Mouse (Mus musculus) myocyte (in vitro differentiated cells): ENCODE measurements around the gene Nfkbiz. TPM values are rescaled to one million over a fixed set of nuclear protein-coding genes. Genes with fewer than 3 reads are reported as not detected.

Experiments used
- H3K27me3 ChIP-seq: one replicate; pipeline ENCODE4 v1.6.1; 2011; ENCODE audit not compliant: control insufficient read depth, insufficient read depth, insufficient read length
- H3K36me3 ChIP-seq: one replicate; pipeline ENCODE4 v1.6.1; 2011; ENCODE audit not compliant: control insufficient read depth, insufficient read depth
- H3K4me2 ChIP-seq: one replicate; pipeline ENCODE4 v1.6.1; 2011; ENCODE audit warnings: low read depth, control low read depth
- H3K4me3 ChIP-seq: one replicate; pipeline ENCODE4 v1.5.1; 2011; ENCODE audit warnings: mild to moderate bottlenecking, control low read depth, moderate library complexity
- H3K79me2 ChIP-seq: one replicate; pipeline ENCODE4 v1.6.1; 2011; ENCODE audit not compliant: control insufficient read depth, insufficient read depth
- H3ac ChIP-seq: one replicate; pipeline ENCODE4 v1.6.1; 2011; ENCODE audit not compliant: control insufficient read depth, insufficient read length
- CEBPB ChIP-seq: IDR thresholded peaks from 2 replicates; pipeline ENCODE4 v1.6.1; 2011; ENCODE audit warnings: mild to moderate bottlenecking, moderate library complexity; ENCODE audit not compliant: poor library complexity, insufficient read depth, severe bottlenecking
- E2F4 ChIP-seq: IDR thresholded peaks from one replicate; pipeline ENCODE4 v1.6.1; 2011; ENCODE audit warnings: mild to moderate bottlenecking, control low read depth, moderate library complexity; ENCODE audit not compliant: insufficient read depth
- MAX ChIP-seq: IDR thresholded peaks from one replicate; pipeline ENCODE4 v1.6.1; 2011; ENCODE audit warnings: low read depth, mild to moderate bottlenecking, control low read depth
- MYOD1 ChIP-seq, 3 experiments: IDR thresholded peaks; one replicate each; pipeline ENCODE4 v1.6.1; 2011; ENCODE audit warnings: control low read depth in 2 of 3, low read depth in 2 of 3, mild to moderate bottlenecking in 2 of 3, moderate library complexity in 1 of 3; ENCODE audit not compliant: insufficient read length in 2 of 3, control insufficient read depth in 1 of 3
- MYOG ChIP-seq, 3 experiments: IDR thresholded peaks; one replicate each; pipeline ENCODE4 v1.6.1; 2011; ENCODE audit warnings: control low read depth in 2 of 3, low read depth in 2 of 3, mild to moderate bottlenecking in 2 of 3; ENCODE audit not compliant: insufficient read length in 2 of 3, control insufficient read depth in 1 of 3, insufficient read depth in 1 of 3
- POLR2A ChIP-seq: IDR thresholded peaks from one replicate; pipeline ENCODE4 v1.6.1; 2011; ENCODE audit warnings: low read depth, mild to moderate bottlenecking, control low read depth, moderate library complexity; ENCODE audit not compliant: insufficient read length
- POLR2AphosphoS2 ChIP-seq: IDR thresholded peaks from one replicate; pipeline ENCODE4 v1.6.1; 2011; ENCODE audit warnings: low read depth, control low read depth; ENCODE audit not compliant: insufficient read length
- REST ChIP-seq: IDR thresholded peaks from one replicate; pipeline ENCODE4 v1.6.1; 2011; ENCODE audit warnings: mild to moderate bottlenecking, control low read depth, moderate library complexity; ENCODE audit not compliant: insufficient read depth, insufficient read length
- SRF ChIP-seq: IDR thresholded peaks from one replicate; pipeline ENCODE4 v1.6.1; 2011; ENCODE audit warnings: low read depth; ENCODE audit not compliant: control insufficient read depth, insufficient read length
- TCF12 ChIP-seq: IDR thresholded peaks from one replicate; pipeline ENCODE4 v1.6.1; 2011; ENCODE audit warnings: mild to moderate bottlenecking, control low read depth; ENCODE audit not compliant: poor library complexity, insufficient read depth, severe bottlenecking
- TCF3 ChIP-seq: IDR thresholded peaks from one replicate; pipeline ENCODE4 v1.6.1; 2011; ENCODE audit warnings: low read depth, control low read depth; ENCODE audit not compliant: insufficient read length
- USF1 ChIP-seq: IDR thresholded peaks from one replicate; pipeline ENCODE4 v1.6.1; 2011; ENCODE audit warnings: low read depth, mild to moderate bottlenecking, control low read depth, moderate library complexity
- polyA plus RNA-seq: library from polyadenylated mRNA; unstranded; fragments of >200 nt; fragmentation: generic; extraction: Trizol; gene quantifications from one replicate; pipeline ENCODE4 v1.2.1, GENCODE M21; 2012; ENCODE audit warnings: missing spikeins

The Nfkbiz gene
- polyA plus RNA-seq, 1 experiment: 2.6 TPM

DNA sequence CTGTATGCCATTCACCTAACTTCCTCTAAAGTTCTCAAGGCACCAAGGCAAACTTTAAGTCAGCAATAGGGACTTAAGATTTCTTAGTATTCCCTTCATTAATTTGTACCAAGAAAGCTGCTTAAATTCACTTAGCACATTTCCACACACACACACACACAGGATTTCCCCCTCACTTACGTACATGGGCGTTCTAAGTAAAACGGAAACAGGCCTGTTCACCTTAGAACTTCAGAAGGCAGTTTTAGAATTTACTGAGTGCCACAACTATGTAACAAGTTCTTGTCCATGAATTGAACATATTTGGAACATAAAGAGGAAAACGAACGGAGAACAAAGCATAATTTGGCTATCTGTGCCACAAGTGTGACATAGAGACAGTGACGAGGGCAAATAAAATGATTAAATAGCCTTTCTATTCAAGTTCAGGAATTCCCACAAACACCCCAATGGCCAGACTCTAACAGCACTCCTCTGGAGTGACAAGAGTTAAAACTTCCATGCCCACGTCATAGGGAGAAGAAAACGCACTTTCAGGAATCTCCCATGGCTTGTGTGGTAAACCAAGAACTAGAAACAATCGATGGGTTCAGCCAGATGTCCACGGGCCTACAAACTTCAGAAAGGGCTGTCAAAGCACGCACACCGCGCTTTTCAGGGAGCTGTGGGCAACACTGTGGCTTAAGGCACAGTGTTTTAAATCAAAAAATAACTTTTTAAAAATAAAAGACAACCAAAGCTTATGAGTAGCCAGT lies 18.4 kb downstream of the Nfkbiz start:
- H3K4me2 ChIP-seq: peak overlapping the region; percentile 73
- peaks cover 70% of the 10 kb centered on the region for H3K79me2 ChIP-seq
- no peak overlapping the region for H3ac ChIP-seq
- peak overlapping the region; percentile 92 for H3K4me3 ChIP-seq
- H3K27me3 ChIP-seq: no peaks in the 10 kb centered on the region
- peaks cover 45% of the 10 kb centered on the region for H3K36me3 ChIP-seq
- no peak for TF ChIP-seq MYOG (IDR thresholded peaks at IDR 0.05; ENCODE audit: control insufficient read depth in 1 of 3, insufficient read depth in 1 of 3, insufficient read length in 2 of 3, low read depth in 2 of 3)
- no peak for TF ChIP-seq REST
- TF ChIP-seq TCF12: no peak
- TF ChIP-seq POLR2A: no peak
- no peak for TF ChIP-seq CEBPB
- no peak for TF ChIP-seq POLR2AphosphoS2
- TF ChIP-seq MAX: no peak
- no peak for TF ChIP-seq E2F4
- TF ChIP-seq TCF3: no peak
- no peak for TF ChIP-seq SRF
- TF ChIP-seq MYOD1 (IDR thresholded peaks at IDR 0.05; ENCODE audit: control insufficient read depth in 1 of 3, insufficient read length in 2 of 3, low read depth in 2 of 3): no peak
- no peak for TF ChIP-seq USF1

DNA sequence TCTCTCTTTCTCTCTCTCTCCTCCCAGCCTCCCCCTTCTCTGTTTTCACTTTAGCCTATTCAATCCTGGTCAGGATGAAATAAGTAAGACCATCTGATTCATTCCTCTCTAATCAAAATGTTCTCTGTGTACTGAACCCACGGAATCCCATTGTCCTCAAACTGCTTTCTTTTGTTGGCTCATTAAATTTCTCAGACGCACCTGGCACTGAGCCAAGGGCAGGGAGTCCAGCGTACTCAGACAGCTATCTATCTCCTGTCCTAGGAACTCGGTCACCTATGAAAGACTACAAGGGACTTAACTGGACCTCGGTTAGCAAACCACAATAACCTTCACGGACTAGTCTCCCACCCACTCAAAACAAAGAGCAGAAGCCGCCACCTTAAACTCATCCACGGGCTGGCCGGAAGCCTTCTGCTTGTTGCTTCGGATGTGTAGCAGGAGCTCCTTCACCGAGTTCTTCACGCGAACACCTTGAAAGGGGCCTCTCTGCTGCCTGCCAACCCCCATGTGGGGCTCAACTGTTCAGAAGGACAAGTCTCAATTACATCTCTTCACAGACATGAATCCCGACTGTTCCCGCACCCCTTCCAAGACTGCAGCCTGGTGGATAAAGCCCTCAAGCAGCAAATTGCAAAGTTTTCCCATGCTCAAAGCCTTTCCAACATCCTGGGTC lies 19.4 kb downstream of the Nfkbiz start:
- no peak for TF ChIP-seq SRF
- Histone ChIP-seq H3ac (no peak overlapping the region), H3K79me2 (peaks cover 67% of the 10 kb centered on the region), H3K4me2 (peak overlapping the region; percentile 73), H3K27me3 (no peaks in the 10 kb centered on the region), H3K36me3 (peaks cover 53% of the 10 kb centered on the region), H3K4me3 (peak overlapping the region; percentile 92)

DNA sequence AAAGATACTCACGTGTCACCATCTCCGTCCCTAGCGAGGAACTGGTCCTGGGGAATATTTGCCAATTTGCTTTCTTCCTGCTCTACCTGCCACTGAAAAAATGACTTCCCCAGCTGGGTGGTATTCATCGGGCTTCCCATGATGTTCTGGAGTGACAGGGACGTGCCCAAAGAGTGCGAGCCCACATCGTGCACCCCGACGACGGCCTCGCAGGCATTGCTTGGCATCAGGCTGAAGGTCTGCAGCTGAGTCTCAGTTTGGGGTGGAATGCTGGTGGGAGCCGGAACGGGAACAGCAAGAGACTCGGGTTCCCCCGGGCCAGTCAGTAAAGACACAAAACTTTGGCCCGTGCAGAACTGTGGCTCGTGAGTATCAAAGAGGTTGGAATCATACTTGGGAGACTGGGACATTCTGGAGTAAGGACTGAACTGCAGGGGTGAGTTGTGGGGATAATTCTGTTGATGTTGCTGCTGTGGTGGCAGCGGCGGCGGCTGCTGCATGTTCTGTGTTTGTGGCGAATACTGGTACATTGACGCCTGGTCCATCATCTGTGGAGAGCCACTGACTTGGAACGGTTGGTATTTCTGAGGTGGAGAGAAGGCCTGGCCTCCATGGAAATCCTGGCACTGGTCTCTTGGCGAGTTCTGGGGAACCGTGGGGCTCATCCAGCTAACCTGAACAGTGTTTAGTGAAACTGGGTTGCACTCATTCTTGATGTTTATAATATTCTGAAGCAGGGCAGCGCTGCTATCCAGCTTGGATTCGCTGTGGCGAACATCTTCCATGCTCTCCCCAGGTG lies 20.8 kb downstream of the Nfkbiz start:
- Histone ChIP-seq H3K4me2 (no peak overlapping the region), H3K36me3 (peaks cover 67% of the 10 kb centered on the region), H3K4me3 (peak overlapping the region; percentile 92), H3K79me2 (peaks cover 63% of the 10 kb centered on the region), H3K27me3 (no peaks in the 10 kb centered on the region), H3ac (no peak overlapping the region)
- TF ChIP-seq POLR2A (peak; percentile 7), CEBPB (no peak), POLR2AphosphoS2 (peak; percentile 56)

DNA sequence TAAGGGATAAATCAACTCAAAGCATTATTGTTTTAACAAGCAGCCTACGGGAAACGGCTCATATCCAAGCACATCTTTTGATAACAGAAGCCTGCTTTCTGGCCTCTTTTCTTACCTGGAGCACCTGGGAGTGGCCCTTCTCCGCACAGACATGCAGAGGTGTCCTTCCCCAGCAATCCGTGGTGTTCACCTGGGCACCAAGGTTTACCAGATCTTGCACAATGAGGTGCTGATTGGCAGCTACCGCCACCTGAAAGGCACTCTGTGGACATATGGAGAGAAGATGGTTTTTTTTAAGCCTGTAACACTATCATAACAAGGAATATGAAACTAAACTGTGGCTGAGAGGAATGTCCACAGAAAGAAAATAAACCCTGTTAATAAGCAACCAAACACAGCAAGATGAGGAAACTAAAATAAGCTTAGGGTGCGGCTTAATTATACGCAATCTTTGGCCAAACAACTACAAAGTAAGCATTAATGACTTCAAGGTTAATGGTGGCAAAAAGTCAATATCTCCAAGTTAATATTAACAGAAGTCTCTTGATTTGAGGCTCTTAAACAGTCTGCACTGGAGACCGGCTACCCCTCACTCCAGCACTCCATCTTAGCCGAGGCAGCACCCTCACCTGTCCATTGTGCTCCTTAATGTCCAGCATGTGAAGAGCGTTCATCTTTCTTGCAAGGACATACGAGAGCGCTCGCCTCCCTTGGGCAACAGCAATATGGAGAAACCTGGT lies 22.3 kb downstream of the Nfkbiz start:
- TF ChIP-seq MYOD1 (IDR thresholded peaks at IDR 0.05; ENCODE audit: control insufficient read depth in 1 of 3, insufficient read length in 2 of 3, low read depth in 2 of 3): no peak
- Histone ChIP-seq H3K4me2 (no peak overlapping the region), H3K79me2 (peaks cover 59% of the 10 kb centered on the region), H3K4me3 (no peak overlapping the region), H3ac (no peak overlapping the region), H3K27me3 (no peaks in the 10 kb centered on the region), H3K36me3 (peaks cover 82% of the 10 kb centered on the region)

DNA sequence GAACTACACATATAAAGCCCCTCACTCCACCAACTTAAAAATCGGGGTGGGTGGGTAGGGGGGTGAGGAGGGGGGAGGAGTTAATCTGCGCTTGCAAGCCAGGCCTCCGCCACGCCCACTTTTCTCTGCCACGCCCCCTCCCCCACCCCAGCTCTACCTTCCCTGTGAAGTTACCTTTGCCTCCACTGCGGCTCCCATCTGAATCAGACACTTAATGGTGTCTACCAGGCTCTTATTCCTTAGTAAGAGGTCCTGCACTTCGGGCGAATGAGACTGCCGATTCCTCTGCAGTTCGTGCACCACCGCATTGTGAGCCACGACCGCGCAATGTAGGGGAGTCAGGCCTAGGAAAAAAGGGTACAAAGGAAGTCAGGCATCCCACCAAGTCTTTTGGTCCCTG lies 23.2 kb downstream of the Nfkbiz start:
- no peak for TF ChIP-seq MAX
- TF ChIP-seq POLR2AphosphoS2: peak; percentile 44
- no peak for TF ChIP-seq CEBPB
- no peak for TF ChIP-seq REST
- H3K4me3 ChIP-seq: no peak overlapping the region
- H3ac ChIP-seq: no peak overlapping the region
- peaks cover 50% of the 10 kb centered on the region for H3K79me2 ChIP-seq
- no peak overlapping the region for H3K4me2 ChIP-seq
- H3K36me3 ChIP-seq: peaks cover 91% of the 10 kb centered on the region
- H3K27me3 ChIP-seq: no peaks in the 10 kb centered on the region
